Mouse (Mus musculus) left cerebral cortex, adult 8-10 months (tissue): ENCODE measurements at regions not wholly inside any gene's neighbourhood (a gene's known extent, or its start where the extent isn't known, plus 50 kb on each side); places are given as distances from the start of the nearest gene placed in this dataset.

Experiments
- DNase-seq, 2 experiments: peaks; one replicate each; pipeline ENCODE4 v3.0.0; 2022; ENCODE audit warnings: low spot score in 2 of 2

GRCm38 (mm10) chr2:116808113-116808512 lies 70.4 kb upstream of the Tmco5 start:
- no peak for DNase-seq

- no peak for DNase-seq
Measured at GRCm38 (mm10) chr2:116808554-116808953, 69.9 kb upstream of the Tmco5 start.

GRCm38 (mm10) chr2:116810116-116810515 lies 68.4 kb upstream of the Tmco5 start:
- DNase-seq: no peak

GRCm38 (mm10) chr2:116812869-116813558 lies 65.5 kb upstream of the Tmco5 start:
- DNase-seq: no peak

GRCm38 (mm10) chr2:116813559-116813895 lies 65.0 kb upstream of the Tmco5 start:
- DNase-seq: no peak

- DNase-seq: no peak
Measured at GRCm38 (mm10) chr2:116817134-116817533, 61.4 kb upstream of the Tmco5 start.

- no peak for DNase-seq
Measured at GRCm38 (mm10) chr2:116817561-116817960, 60.9 kb upstream of the Tmco5 start.

- no peak for DNase-seq
Measured at GRCm38 (mm10) chr2:116818550-116818949, 59.9 kb upstream of the Tmco5 start.

GRCm38 (mm10) chr2:116819016-116819687 lies 59.3 kb upstream of the Tmco5 start:
- DNase-seq: no peak

- DNase-seq: no peak
Measured at GRCm38 (mm10) chr2:116820831-116821745, 57.4 kb upstream of the Tmco5 start.
